Mouse (Mus musculus) embryonic facial prominence, embryonic 12.5 days (tissue): ENCODE results near the gene Snrpg. TPM values are rescaled to one million over a fixed set of nuclear protein-coding genes. Genes with fewer than 3 reads are reported as not detected.

ENCODE experiments used
- ATAC-seq: fragments of 200-750 bp; cut with Nextera tagmentation; 2 replicates; pipeline ENCODE4 v1.8.0; 2017; ENCODE audit not compliant: insufficient number of reproducible peaks, insufficient read depth, low FRiP score, low TSS enrichment
- H3K27ac ChIP-seq: fragments of 300-500 bp; sonication (generic); 2 replicates; pipeline ENCODE4 v1.5.1; 2016; ENCODE audit warnings: mild to moderate bottlenecking
- H3K27me3 ChIP-seq: fragments of 300-500 bp; sonication (generic); 2 replicates; pipeline ENCODE4 v1.6.1; 2016; ENCODE audit warnings: mild to moderate bottlenecking, moderate library complexity
- H3K36me3 ChIP-seq: fragments of 300-500 bp; sonication (generic); 2 replicates; pipeline ENCODE4 v1.6.1; 2016; ENCODE audit warnings: mild to moderate bottlenecking
- H3K4me1 ChIP-seq: fragments of 300-500 bp; sonication (generic); 2 replicates; pipeline ENCODE4 v1.6.1; 2016
- H3K4me2 ChIP-seq: fragments of 300-500 bp; sonication (generic); replicated peaks from 2 replicates; pipeline ENCODE4 v1.6.1; 2016; ENCODE audit warnings: mild to moderate bottlenecking, moderate library complexity
- H3K4me3 ChIP-seq: fragments of 300-500 bp; sonication (generic); 2 replicates; pipeline ENCODE4 v1.5.1; 2016; ENCODE audit warnings: mild to moderate bottlenecking
- H3K9ac ChIP-seq: fragments of 300-500 bp; sonication (generic); 2 replicates; pipeline ENCODE4 v1.6.1; 2016; ENCODE audit warnings: mild to moderate bottlenecking, moderate library complexity
- H3K9me3 ChIP-seq: fragments of 300-500 bp; sonication (generic); 2 replicates; pipeline ENCODE4 v1.6.1; 2016; ENCODE audit warnings: mild to moderate bottlenecking, moderate library complexity
- WGBS: fragments of 180-500 bp; shearing (Covaris S2); methylation state at CpG from one replicate; pipeline ENCODE4 v1.1.7; 2016; 5-methylcytosine and 5-hydroxymethylcytosine counted together
- polyA plus RNA-seq: library from polyadenylated mRNA; unstranded; fragments of >200 nt; fragmentation: Nextera tagmentation; extraction: Ambion mirVana; gene quantifications from 2 replicates; pipeline ENCODE4 v1.2.1, GENCODE M21; 2016

Snrpg gene
- polyA plus RNA-seq, 1 experiment from 2014 or later: 637 TPM

DNA sequence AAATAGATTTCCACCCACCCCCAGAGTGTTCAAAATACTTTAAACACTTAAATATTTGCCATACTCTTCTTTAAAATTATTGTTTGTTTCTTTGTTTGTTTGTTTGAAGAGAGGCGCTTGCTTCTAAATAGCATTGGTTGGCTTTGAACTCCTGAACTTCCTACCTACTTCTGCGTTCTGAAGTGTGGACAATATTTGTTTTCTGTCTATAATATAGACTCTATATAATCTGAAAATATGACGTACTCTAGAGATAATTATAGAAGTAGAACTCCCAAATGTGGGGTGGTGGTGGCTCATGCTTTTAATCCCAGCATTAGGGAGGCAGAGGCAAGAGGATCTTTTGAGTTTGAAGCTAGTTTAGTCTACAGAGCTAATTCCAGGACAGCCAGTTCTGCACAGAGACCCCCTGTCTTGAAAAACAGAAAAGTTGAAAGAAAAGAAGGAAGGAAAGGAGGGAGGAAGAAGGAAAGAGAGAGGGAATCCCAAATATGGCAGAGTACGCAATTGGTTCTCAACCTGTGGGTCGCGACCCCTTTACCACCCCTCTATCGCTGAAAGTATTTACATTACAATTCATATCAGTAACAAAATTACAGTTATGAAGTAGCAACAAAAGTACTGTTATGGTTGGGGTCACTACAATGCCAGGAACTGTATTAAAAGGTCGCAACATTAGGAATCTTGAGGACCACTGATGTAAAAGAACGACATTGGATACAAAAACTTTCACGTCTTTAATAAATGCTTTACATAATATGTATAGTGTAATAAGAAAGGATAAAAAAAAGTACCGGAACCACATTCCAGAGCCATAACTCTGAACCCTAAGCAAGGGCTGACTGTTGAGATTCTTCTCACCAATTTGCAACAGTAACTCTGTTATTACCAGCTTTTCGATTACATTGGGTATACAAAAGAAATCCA is 31.8 kb downstream of the Snrpg start:
- H3K4me1 ChIP-seq: peaks cover 8% of the 10 kb centered on the region; the same call in 1 of the 2 replicates
- WGBS: 35% methylated on average over 12 of the region's 12 CpGs
- H3K4me3 ChIP-seq: peak overlapping the region; percentile 83
- H3K9me3 ChIP-seq: no peaks in the 10 kb centered on the region
- peaks cover 4% of the 10 kb centered on the region; the same call in 1 of the 2 replicates for H3K36me3 ChIP-seq
- H3K27me3 ChIP-seq: no peaks in the 10 kb centered on the region
- H3K9ac ChIP-seq: no peak overlapping the region
- no peak overlapping the region for H3K27ac ChIP-seq
- peak overlapping the region; percentile 39 for H3K4me2 ChIP-seq
- ATAC-seq: no peak

DNA sequence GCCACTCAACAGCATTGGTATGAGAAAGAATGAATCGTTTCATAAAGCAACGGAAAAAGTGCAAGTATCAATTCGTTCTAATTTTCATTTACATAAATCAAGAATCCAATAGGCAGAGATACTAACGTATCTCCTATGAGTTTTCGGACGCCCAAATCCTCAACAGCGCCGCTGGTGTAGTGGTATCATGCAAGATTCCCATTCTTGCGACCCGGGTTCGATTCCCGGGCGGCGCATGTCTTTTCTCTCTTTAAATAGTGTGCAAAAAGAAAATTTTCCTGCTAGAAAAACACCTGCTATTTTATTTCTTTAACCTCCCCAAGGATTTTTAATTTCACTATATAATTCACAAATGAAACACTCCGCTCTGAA is 32.6 kb downstream of the Snrpg start:
- H3K9me3 ChIP-seq: no peaks in the 10 kb centered on the region
- no peaks in the 10 kb centered on the region for H3K27me3 ChIP-seq
- peaks cover 4% of the 10 kb centered on the region; the same call in 1 of the 2 replicates for H3K36me3 ChIP-seq
- H3K4me1 ChIP-seq: peaks cover 8% of the 10 kb centered on the region; the same call in 1 of the 2 replicates
- H3K27ac ChIP-seq: peak overlapping the region; percentile 100
- H3K4me3 ChIP-seq: peak overlapping the region; percentile 83
- peak overlapping the region; percentile 39 for H3K4me2 ChIP-seq
- peak overlapping the region; percentile 98 for H3K9ac ChIP-seq
- ATAC-seq: no peak
- under 1% methylated on average over 15 of the region's 15 CpGs for WGBS

DNA sequence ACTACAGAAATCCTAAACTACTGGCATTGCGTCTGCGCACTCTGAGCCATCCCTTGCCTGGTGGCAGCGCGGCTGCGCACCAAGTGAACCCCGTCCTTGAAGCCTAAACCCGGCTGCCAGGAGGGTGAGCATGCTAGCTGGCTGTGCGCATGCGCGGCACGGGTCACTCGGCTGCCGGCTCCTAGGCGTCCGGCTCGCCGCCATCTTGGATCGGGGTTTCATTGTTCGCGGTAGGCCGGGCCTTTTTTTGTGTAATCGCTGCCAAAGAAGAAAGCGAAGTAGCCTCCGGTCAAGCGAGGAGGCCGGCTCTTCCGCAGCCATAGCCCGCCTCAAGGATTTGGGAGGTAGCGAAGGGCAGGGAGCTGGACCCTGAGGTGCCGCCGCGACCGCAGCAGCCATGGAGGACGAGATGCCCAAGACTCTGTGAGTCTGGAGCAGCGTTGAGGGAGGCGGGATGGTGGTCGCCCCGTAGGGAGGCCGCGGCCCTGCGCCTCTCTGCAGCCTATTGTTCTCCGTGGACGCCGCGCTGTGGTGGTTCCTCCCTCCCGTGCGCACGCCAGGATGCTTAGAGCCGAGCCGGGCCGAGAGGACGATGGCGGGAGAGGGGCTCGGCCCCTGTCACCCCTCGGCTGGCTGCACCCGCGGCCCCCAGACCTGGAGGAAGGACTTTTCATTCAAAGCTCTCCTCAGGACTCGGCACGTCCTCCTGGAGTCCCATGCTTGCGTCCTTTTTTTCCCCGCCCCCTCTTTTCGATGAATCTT is 33.2 kb downstream of the Snrpg start, which contains the start of gene Tia1:
Gene Tia1, plus strand, starts transcription at position 120 of the 762 bp plus-strand sequence.
- ATAC-seq: peak; percentile 93

DNA sequence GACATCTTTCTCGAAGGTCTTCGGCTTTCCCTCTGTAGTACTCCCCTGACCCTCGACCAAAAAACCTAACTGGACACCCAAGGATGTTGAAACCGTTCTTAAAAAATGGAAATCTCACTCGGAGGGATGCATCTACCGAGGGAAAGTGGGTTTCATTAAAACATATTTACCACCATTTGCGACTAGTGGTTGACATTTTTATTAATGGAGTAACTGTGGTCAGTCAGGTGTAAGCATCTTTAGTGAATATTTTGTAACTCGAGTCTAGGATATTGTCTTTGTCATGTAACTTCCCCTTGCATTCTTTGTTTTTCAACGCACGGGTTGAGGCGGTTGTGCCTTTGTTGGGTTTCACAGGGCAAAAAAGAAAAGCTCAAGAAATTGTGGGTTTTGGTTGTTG is 33.9 kb downstream of the Snrpg start:
- peak overlapping the region; percentile 60 for H3K4me2 ChIP-seq
- peak overlapping the region; percentile 100 for H3K27ac ChIP-seq
- H3K4me1 ChIP-seq: peaks cover 8% of the 10 kb centered on the region; the same call in 1 of the 2 replicates
- H3K9ac ChIP-seq: peak overlapping the region; percentile 98
- WGBS: 2% methylated on average over 11 of the region's 11 CpGs
- ATAC-seq: no peak
- H3K4me3 ChIP-seq: peak overlapping the region; percentile 83
- no peaks in the 10 kb centered on the region for H3K9me3 ChIP-seq
- peaks cover 4% of the 10 kb centered on the region; the same call in 1 of the 2 replicates for H3K36me3 ChIP-seq
- no peaks in the 10 kb centered on the region for H3K27me3 ChIP-seq

More for the DNA sequence above, 33.2 kb downstream of the Snrpg start, which contains the start of gene Tia1:
- Histone ChIP-seq H3K4me3 (peak within 1 kb of the TSS; percentile 83), H3K27ac (peak within 1 kb of the TSS; percentile 100), H3K9ac (peak within 1 kb of the TSS; percentile 98), H3K9me3 (no peaks in the 10 kb centered on the region), H3K36me3 (peaks cover 4% of the 10 kb centered on the region; the same call in 1 of the 2 replicates), H3K27me3 (no peaks in the 10 kb centered on the region), H3K4me2 (peak within 1 kb of the TSS; percentile 60), H3K4me1 (peaks cover 8% of the 10 kb centered on the region; the same call in 1 of the 2 replicates)
- under 1% methylated on average over 59 of the region's 62 CpGs for WGBS

DNA sequence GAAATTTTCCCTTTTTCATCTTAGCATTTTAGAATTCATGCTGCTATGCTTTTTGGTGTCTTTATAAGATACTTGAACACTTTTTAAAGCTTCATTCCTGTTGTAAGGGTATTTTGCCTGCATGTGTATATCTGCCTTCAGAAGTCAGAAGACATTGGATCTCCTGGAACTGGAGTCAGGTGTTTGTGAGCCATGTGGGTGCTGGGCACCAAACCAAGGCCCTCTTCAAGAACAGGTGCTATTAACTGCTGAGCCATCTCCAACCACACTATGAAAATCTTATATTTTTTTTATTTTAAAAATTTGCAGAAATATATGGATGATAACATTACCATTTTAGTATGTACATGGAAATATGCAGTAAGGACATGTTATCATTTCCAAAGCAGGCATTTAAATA is 35.2 kb downstream of the Snrpg start:
- Histone ChIP-seq H3K9ac (peak overlapping the region; percentile 24; the same call in 1 of the 2 replicates), H3K4me1 (peaks cover 8% of the 10 kb centered on the region; the same call in 1 of the 2 replicates), H3K4me2 (peak overlapping the region; percentile 60), H3K9me3 (no peaks in the 10 kb centered on the region), H3K27me3 (no peaks in the 10 kb centered on the region), H3K36me3 (peaks cover 4% of the 10 kb centered on the region; the same call in 1 of the 2 replicates), H3K27ac (no peak overlapping the region), H3K4me3 (no peak overlapping the region)
- no peak for ATAC-seq

DNA sequence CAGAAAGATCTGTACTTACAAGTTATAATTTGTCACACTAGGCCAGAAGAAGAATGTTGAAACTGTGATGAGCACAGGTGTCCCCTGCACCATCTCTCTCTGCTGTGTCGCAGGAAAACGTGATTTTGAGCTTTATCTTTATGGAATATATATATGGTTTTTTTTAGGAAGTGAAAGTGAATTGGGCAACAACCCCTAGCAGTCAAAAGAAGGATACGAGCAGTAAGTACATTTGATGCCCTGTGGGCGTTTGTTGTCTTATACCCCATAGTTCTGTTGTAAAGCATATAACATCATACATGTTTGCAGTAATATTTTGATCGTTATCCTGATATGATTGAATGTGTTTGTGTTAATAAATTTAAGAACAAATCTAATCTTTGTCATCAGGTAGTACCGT is 47.6 kb downstream of the Snrpg start:
- WGBS: 93% methylated on average over 6 of the region's 6 CpGs
- Histone ChIP-seq H3K4me2 (no peak overlapping the region), H3K36me3 (peaks cover 68% of the 10 kb centered on the region), H3K9ac (no peak overlapping the region), H3K4me1 (no peaks in the 10 kb centered on the region), H3K27ac (no peak overlapping the region), H3K4me3 (no peak overlapping the region), H3K9me3 (no peaks in the 10 kb centered on the region), H3K27me3 (no peaks in the 10 kb centered on the region)
- no peak for ATAC-seq

DNA sequence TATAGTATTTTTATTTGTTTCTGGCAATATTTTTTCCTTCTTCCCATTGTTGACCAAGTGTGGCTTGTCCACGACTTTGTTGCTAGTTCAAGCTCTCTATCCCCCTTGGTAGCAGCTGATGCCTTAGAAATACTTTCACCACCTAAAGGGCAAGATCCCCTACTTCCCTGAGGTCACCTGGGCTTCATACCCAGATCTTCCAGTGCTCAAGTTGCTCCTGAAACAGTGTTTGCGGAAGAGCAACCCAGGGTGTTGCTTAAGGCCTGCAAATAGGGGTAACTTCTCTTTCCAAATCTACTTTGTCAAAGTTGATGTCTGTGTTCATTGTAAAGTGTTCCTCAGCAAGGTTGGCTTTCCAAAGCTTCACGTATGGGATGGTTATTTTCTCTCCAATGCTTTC is 48.1 kb downstream of the Snrpg start:
- Histone ChIP-seq H3K4me3 (no peak overlapping the region), H3K4me2 (no peak overlapping the region), H3K4me1 (no peaks in the 10 kb centered on the region), H3K36me3 (peaks cover 68% of the 10 kb centered on the region), H3K9me3 (no peaks in the 10 kb centered on the region), H3K27ac (no peak overlapping the region), H3K9ac (no peak overlapping the region), H3K27me3 (no peaks in the 10 kb centered on the region)
- no peak for ATAC-seq
- 91% methylated on average over 3 of the region's 3 CpGs for WGBS

DNA sequence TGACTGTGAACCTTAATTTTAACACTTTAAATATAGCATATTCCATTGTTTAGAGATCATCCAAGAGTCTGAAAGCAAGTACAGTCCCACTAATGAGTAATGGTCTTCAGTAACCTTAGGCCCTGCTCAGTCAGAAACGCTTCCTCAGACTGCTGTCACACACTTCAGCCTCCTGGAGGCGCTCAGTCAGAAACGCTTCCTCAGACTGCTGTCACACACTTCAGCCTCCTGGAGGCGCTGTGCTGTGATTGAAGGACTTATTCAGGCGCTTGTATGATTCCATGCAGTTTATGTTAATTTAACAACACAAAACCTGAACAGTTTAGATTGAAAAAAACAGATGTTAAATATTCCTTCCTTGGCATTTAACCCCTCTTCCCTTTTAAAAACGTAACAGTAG is 49.4 kb downstream of the Snrpg start:
- no peak for ATAC-seq
- peaks cover 74% of the 10 kb centered on the region for H3K36me3 ChIP-seq

DNA sequence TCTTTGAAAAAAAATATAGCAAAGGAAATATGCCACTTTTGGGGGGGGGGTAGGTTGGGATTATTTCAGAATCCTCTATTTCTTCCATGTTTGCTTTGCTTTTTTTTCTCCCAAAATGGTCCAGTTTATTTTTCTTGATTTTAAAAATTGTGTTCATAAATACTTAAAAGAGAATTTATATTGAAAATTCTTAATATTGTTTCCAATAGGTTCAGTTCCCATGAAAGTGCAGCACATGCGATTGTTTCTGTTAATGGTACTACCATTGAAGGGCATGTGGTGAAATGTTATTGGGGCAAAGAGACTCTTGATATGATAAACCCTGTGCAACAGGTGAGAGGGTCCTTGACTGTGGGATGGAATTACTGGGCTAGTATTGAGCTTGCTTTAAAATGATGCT is 55.3 kb downstream of the Snrpg start, which contains the start of gene Gm44790:
Gene Gm44790, plus strand, starts transcription at position 301 of the 400 bp plus-strand sequence.
- no peak within 1 kb of the TSS for H3K27ac ChIP-seq
- H3K4me2 ChIP-seq: no peak within 1 kb of the TSS
- WGBS: 91% methylated on average over 1 of the region's 1 CpGs
- peaks cover 64% of the 10 kb centered on the region for H3K36me3 ChIP-seq
- H3K9ac ChIP-seq: no peak within 1 kb of the TSS
- no peaks in the 10 kb centered on the region for H3K4me1 ChIP-seq
- no peak within 1 kb of the TSS for H3K4me3 ChIP-seq
- H3K9me3 ChIP-seq: no peaks in the 10 kb centered on the region
- H3K27me3 ChIP-seq: no peaks in the 10 kb centered on the region
- ATAC-seq: no peak

More for the DNA sequence above, 49.4 kb downstream of the Snrpg start:
- WGBS: 72% methylated on average over 6 of the region's 6 CpGs
- Histone ChIP-seq H3K4me3 (no peak overlapping the region), H3K9me3 (no peaks in the 10 kb centered on the region), H3K4me1 (no peaks in the 10 kb centered on the region), H3K9ac (no peak overlapping the region), H3K4me2 (no peak overlapping the region), H3K27me3 (no peaks in the 10 kb centered on the region), H3K27ac (no peak overlapping the region)
